Mouse (Mus musculus): ENCODE data around the gene Ubash3a. TPM values are rescaled to one million over a fixed set of nuclear protein-coding genes. Genes with fewer than 3 reads are reported as not detected.

Gene Ubash3a
- under 1 TPM in 1 of 2 experiments, not detected in 1; 0.02 TPM for polyA plus RNA-seq (2012; fragmentation: generic; extraction: Trizol)

GRCm38 (mm10) chr17:31207771-31208334 lies at the start of gene Ubash3a:
Gene Ubash3a, plus strand, starts transcription at chr17:31207873.

DNA sequence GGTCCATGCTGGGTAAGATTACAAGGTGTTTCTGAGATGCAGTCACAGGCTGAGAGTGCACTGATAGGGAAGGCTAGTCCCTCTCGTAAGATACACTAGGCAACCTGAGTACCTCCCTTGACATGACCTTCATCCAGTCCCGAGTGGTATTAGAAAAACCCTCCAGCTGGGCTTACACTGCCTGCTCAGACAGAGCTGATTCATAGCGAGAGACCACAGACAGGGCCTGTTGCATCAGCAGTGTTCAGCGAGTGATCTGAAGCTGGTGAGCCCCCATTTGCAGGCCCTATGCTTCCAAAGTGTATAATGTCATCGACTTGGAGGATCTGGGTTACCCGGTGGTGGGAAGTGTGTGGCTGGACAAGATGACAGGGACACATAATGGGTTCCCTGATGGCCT lies 42.5 kb upstream of the Ubash3a start, which contains the start of gene Tff1:
TSS of gene Tff1 (minus strand) at position 151 of the 400 bp plus-strand sequence.

DNA sequence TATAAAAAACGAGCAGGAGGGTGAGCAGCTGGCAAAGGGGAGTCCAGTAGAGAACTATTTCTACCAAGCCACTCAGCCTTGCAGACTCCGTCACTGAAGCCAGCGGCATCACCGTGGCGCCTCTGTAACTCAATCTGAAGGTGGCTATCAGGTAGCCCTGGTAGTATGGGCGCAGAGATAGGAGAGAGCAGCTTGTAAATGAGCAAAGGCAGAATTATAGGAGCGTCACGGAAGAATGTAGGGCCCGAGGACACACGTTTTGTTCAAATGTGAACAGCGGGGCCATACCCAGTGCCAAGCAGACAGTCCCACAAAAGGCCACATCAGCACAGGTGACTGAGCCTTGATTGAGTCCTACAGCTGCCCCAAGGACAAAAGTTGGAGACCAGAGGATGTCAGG lies 8.8 kb upstream of the Ubash3a start, which contains the start of gene Tmprss3:
TSS of gene Tmprss3 (minus strand) at position 101 of the 400 bp plus-strand sequence.

GRCm38 (mm10) chr17:31276922-31277918 lies 69.5 kb downstream of the Ubash3a start, which contains the start of gene Rsph1:
Gene Rsph1, minus strand, starts transcription at chr17:31277383.

GRCm38 (mm10) chr17:31286492-31286891 lies 78.8 kb downstream of the Ubash3a start, which contains the start of gene Slc37a1:
Gene Slc37a1, plus strand, starts transcription at chr17:31286792.

Other genes starting within 250 kb of the Ubash3a start
- gene Abcg1, start 150.2 kb upstream of the Ubash3a start, polyA plus RNA-seq (2012; fragmentation: generic; extraction: Trizol) = under 1 TPM; 0.04 to 0.11 TPM
- gene Tff3, start 78.2 kb upstream of the Ubash3a start, polyA plus RNA-seq (2012; fragmentation: generic; extraction: Trizol) = not detected
- gene Tff2, start 63.6 kb upstream of the Ubash3a start, polyA plus RNA-seq (2012; fragmentation: generic; extraction: Trizol) = not detected
- gene Tff1, start 42.6 kb upstream of the Ubash3a start, polyA plus RNA-seq (2012; fragmentation: generic; extraction: Trizol) = not detected
- gene Tmprss3, start 8.9 kb upstream of the Ubash3a start, polyA plus RNA-seq (2012; fragmentation: generic; extraction: Trizol) = not detected
- gene Rsph1, start 69.5 kb downstream of the Ubash3a start, polyA plus RNA-seq (2012; fragmentation: generic; extraction: Trizol) = 1 to 10 TPM; 2.2 to 5.0 TPM
- gene Slc37a1, start 78.9 kb downstream of the Ubash3a start, polyA plus RNA-seq (2012; fragmentation: generic; extraction: Trizol) = under 1 TPM; 0.58 to 0.87 TPM
- 10 to 100 TPM in 1 of 2 experiments, not detected in 1; 13.0 TPM for gene Pde9a, start 178.3 kb downstream of the Ubash3a start, polyA plus RNA-seq (2012; fragmentation: generic; extraction: Trizol)

All from C3H10T1/2 (cell line).